Mouse (Mus musculus) embryo, embryonic 11.5 days (tissue): Measurements from ENCODE around the gene Ap5z1.
A peak's percentile ranks its signal among the peaks of the same experiment; 100 is the strongest.

Experiments
- DNase-seq: peaks from one replicate; pipeline ENCODE4 v3.0.0-alpha.2; 2012; ENCODE audit warnings: low read depth, low spot score

Gene Ap5z1

DNA sequence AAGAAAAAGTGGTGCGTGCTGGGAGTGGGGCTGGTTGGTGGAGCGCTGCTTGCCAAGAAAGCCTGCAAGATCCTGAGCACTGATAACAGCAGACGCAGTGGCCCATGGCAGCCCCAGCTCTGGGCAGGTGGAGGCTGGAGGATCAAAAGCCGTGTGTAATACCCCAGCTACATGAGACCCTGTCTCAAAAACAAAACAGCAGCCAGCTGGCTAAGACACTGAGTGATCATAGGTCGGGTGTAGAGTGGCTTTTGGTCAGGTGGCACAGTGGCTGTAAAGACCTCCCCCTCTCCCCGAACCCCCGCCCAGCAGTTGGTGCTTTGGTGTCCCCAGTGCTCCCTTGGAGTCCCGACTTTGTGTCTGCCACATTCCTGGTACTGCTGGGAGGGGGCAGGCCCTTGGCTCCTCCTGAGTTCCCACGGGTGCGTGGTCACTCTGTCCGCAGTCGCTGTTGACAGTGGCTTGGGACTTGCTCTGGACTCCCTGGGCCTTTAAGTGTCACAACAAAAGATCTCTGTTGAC is 23.8 kb upstream of the Ap5z1 start:
- no peak for DNase-seq

DNA sequence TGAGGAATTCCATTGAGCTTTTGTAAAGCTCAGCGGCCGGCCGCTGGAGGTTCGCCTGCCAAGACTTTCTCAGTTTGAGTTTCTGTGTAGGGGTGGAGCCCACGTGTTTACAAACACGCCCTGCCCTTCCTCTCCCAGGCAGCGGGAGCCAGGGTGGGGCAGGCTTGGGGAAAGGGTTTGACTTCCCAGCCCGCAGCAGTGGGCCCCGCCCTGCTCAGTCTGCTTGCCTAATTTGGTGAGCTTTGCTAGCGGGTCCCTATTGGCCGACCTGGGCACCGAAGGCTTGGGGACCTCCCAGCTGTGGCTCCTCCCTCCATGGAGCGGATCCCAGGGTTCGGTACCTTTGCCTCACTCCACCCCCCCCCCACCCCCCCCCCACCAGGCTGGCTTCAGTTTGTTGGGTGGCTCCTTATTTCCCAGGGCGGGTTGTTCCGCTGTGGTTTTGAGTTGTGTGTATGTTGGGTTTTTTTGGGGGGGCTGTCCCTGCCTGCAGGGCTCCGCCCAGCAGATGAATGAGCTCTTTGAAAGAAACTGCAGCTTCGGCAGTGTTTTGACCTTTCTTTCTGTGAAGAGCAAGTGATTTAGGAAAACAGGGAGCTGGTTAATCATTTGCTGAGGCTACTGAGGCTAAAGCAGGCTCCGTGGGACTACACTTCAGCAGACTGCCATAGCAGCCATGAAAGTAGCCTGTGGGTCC is 23.1 kb upstream of the Ap5z1 start:
- peak; percentile 75 for DNase-seq

DNA sequence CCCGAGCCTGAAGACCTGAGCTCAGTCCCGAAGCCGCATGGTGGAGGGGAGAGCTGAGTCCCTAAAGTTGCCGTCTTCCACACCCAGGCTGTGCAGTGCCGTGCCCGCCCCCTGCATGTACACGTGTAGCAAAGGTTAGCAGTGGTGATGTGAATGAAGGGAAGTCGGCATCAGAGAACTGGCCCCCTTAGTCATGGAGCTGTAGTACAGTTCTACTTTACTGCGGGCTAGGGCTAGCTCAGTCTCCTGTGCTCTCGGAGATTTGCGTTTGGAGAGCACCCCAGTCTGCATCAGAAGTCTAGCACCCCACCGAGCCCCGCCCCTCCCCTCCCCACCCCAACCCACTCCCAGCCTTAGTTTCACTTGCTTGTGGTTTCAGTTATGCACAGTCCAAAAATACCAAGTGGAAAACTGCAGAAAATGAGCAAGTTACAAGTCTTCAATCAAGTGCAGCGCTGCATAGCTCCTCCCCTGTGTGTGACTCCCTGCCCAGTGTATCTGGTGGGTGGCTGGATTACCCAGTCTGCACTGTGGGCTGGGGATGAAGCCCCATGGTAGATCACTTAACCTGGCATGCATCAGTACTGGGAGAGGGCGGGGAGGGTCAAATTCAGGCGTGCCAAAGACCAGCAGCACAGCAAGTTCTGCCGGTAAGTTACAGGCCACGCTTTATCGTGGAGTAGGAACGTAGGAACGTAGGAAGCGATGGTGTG is 22.3 kb upstream of the Ap5z1 start:
- no peak for DNase-seq

DNA sequence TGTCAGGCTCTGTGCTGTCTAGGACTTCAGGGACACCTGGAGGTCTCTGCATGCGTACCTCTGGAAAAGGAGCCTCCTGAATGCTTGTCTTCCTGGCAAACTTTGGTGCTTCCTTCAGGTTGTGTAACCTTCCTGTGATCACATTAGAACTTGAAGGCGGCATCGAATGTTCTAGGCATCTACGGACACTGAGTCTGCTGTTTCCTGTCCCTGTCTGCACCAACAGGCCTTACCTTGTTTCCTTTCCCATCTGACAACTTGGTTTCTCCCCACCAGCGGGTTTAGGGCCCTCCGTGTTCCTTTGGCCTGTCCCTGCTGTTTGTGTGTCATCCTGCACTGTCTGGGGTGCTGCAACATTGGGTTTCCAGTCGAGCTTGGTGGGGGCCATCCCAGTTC is 21.7 kb upstream of the Ap5z1 start:
- no peak for DNase-seq

DNA sequence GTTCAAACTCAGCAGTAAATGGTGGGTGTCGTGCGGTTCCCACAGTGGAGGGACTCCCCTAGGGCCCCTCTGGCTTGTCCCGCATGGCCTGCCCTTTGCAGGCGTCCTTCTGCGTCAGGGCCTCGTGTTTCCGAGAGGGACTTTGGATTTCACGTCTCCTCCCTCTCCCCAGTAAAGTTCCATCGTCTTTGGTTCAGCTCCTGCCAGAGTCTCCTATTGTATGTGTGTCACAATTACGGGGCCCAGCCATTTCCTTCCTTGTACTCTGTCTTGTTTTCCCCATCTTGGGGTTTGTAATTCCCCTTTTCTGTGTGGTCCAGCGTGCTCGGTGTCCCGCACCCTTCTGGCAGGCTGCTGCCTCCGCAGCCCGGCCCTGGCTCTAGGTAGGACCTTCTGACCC is 20.2 kb upstream of the Ap5z1 start:
- DNase-seq = no peak

DNA sequence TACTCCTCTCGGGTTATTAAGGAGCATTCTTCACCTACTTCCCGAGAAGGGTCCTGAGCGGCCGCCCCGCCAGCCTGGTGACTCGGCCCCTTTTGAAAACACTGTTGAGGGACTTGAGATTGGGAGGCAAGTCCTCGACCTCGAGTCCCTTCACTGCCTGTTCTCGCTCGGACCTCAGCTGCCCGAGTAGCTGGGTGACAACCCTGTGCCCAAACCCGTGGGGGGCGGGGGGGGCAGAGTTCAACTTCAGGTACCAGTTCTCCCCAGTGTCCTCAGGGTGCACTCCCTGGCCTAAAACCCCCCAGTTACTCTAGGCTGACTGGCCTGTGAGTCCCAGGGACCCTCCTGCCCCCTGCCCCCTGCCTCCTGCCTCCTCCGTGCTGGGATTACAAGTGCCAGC is 19.8 kb upstream of the Ap5z1 start:
- no peak for DNase-seq

DNA sequence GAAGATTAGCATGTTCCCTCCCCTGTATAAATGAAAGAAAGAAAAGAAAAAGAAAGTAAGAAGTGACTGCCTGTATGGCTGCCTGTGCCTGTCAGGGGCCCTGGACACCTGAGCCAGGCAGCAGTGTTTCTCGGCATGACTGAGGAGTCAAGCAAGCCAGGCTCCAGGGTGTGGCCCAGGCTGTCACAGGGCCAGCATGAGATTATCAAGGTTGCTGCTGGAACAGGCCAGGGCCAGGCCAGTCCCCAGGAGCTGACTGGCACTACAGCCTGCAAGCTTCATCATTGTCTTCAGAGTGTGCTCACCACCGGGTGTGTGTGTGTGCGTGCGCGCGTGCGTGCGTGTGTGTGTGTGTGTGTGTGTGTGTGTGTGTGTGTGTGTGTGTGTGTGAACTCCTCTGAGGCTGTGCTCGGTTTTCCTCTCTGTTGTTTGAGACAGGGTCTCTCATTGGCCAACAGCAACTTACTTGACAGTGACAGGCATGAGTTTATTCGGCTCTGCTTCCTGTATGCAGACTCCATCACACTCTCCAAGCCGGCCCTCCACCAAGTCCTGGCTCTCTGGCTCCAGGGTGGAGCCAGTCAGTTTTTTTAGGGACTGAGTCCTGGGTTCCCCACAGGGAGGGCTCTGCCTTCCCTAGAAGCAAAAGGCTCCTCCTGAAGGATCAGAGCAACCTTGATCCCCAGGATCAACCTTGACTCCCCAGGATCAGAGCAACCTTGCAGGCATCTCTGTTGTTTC is 18.8 kb upstream of the Ap5z1 start:
- DNase-seq = no peak

DNA sequence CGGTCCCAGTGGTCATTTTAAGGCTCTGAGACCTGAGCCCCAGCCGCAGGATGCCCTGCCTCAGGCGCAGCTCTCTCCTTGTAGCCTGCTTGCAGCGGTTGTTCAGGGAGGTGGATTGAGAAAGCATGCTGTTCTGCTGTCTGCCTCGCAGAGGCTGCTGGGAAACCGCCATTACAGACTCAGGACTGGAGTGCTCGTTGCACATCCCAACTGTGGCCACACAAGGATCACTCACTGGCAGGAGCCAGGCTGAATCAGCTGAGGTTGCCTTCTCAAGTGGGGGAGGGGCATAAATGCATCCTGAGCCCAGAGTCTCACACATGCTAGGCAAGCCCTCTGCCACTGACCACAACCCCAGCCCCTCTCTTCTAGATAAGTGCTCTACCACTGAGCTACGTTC is 18.0 kb upstream of the Ap5z1 start:
- no peak for DNase-seq

DNA sequence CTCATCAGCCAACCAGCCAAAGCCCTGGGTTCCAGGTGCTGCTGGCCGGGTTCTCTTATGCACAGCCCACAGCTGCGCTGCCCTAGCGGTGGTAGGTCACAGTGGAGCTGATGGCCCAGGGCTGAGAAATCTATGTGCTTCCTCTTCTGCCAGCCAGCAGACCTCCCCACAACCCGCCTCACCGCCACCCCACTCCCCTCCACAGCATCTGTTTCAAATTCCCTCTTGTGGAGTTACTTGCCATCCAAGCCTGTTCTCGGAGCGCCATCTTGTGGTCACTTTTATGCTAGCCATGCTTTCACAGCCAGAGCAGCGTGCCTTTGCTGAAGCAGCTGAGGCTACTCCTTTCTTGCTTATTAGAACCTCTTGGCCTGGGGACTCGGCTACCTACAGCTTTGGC is 15.7 kb upstream of the Ap5z1 start:
- peak; percentile 91 for DNase-seq

DNA sequence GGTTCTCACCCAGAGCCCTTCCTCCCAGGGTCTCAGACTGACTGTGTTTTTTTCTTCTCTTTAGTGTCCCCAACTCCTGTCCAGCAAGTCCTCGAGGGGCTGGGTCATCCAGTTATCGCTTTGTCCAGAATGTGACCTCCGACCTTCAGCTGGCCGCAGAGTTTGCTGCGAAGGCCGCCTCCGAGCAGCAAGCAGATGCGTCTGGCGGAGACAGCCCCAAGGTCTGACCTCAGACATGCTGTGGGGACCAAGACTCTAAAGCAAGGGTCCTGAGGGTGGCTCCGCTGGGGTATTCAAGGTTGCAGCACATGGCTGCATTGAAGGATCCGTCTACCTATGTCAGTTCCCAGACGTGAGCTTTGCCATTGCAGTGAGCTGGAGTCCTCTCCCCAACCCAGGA is 15.1 kb upstream of the Ap5z1 start:
- DNase-seq = no peak

DNA sequence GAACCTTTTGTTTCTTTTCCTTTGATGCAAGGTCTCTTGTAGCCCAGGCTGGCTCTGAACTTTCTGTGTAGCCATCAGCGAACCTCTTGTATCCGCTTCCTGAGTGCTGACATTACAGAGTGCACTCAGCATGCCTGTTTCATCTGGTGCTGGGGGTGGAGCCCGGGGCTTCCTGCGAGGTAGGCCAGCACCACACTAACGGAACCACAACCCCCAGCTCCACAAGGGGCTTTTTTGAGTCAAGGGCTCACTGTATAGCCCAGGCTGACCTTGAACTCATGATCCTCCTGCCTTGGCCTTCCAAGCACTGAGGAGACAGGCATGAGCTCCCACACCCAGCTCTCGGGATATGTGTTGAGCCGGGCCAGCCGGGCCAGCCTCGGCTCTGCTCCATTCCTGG is 12.9 kb upstream of the Ap5z1 start:
- no peak for DNase-seq

DNA sequence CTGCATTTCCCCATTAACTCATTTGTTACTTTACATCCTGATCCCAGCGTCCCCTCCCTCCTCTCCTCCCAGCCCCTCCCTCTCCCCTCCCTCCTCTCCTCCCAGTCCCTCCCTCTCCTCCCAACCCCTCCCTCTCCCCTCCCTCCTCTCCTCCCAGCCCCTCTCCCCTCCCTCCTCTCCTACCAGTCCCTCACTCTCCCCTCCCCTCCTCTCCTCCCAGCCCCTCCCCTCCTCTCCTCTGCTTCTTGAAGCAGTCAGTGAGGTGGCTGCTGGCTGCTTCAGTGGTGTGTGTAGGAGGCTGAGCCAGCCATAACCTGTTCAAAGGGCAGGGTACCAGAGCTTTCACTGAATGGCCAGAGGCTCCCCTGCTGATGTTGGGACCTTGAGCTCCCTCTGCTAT is 12.0 kb upstream of the Ap5z1 start:
- no peak for DNase-seq

DNA sequence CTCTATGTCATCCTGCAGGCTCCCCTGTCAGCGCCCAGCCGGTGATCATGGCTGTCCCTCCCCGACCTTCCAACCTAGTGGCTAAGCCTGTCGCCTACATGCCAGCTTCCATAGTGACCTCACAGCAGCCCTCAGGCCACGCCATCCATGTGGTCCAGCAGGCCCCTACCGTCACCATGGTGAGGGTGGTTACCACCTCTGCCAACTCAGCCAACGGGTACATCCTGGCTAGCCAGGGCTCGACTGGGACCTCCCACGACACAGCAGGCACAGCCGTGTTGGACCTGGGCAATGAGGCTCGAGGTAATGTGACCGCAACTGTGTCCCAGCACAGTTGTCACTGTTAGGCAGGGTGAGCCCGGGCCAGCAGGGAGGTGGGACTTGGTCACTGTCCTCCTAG is 10.0 kb upstream of the Ap5z1 start:
- DNase-seq = no peak

DNA sequence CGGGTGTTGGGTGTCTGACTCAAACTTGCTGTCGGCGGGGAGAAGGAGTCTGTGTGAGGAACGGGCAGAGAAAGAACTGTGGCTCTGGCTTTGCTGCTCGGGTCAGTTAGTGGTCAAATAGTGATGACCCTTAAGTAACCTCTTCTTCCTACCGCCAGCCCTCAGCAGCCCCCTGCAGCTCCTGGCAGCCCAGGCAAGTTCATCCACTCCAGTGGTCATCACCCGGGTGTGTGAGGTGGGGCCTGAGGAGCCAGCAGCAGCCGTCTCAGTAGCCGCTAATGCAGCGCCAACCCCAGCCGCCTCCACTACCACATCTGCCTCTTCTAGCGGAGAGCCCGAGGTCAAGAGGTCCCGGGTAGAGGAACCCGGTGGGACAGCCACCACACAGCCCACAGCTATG is 7.4 kb upstream of the Ap5z1 start:
- no peak for DNase-seq

DNA sequence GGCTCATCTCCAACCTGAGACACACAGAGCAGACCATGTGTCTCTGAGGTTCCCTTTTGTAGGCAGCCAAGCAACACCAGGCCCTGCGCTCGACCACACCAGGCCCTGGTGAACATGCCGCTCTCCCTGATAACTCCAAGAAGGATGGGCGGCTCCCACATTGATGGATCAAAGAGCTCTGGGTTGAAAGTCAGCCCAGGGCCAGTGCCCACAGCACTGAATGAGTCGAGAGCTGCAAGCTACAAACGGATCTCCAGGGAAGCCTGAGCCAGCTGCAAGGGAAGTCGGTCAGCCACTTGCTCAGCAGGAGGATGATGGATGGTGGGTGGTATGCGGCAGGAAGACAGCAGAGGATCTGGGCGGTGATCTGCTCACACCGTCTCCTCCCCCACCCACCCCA is 6.4 kb upstream of the Ap5z1 start:
- no peak for DNase-seq

DNA sequence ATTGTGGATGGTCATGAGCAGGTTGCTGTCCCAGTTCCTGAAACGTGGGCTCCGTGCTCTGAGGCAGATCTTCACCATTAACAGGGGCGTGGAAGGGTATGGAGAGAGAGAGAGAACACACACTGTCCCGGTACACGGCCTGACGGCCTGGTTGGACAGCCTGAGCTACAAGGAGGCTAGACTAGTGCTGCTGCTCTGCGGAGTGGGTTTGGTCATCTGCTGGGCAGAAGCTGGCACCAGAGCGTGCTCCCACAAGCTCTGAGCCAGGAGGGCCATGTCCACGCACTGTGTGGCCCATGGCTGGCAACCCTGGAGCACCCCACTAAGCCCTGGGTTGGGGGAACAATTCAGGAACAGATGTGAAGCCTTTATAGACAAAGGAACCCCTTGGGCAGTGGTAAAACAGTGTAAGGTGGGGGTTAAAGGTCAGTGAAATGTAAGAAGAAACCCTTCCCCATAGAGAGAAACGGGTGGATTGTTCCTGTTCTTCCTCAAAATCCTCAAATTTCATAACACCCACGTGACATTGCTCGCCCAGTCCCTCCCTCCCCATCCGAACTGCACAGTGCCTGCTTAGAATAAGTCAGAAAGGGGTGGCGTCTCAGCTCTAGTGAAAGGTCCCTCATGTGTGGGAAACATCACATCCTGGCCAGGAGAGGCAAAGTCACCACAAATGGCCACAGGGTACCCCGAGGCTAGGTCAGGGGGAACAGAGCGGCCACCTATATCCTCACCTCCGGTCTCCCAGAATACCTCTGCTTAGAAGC is 4.8 kb upstream of the Ap5z1 start:
- DNase-seq = no peak

DNA sequence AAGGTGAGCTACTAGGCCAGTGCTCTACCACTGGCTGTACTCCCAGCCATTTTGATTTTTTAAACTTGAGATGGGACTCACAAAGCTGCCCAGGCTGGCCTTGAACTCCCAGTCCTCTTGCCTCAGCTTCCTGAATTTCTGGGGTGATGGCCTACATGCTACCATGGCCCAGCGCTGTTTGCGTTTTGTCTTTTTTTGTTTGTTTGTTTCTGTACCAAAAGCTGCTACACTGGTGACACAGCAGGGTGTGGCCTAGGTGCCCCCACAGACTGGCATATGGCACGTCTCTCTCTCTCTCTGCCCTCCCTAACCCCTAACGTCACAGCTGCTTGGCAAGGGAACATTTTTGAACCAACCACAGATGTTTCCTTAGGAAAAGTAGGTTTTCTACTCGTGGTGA is 3.9 kb upstream of the Ap5z1 start:
- no peak for DNase-seq

DNA sequence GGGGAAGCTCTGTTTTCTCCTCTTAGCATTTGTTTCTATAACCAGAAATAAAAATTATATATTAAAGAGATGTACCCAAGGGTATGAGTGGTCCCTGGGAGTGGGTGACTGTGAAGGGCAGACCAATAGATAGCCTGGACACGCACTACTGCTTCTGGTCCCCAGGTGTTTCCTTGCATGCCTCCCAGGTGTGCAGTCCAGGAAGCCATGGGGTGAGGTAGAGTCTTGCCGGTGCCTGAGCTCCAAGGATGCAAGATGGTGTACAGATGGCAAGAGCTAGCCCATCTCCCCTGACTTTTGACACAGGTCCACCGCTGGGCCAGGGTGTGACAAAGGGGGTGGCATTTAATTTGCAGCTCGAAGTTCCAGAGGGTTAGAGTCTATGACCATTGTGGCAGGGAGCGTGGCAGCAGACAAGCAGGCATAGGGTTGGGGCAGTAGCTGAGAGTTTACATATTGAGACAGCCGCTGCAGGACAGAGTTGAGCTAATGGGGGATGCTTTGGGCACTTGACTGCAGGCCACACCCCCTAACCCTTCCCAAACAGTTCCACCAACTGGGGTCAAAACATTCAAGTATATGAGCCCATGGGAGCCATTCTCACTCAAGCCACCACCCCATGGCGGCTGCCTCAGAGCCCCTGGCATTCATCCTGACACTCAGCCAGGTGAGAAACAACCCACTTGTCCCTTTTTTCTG is 1.7 kb upstream of the Ap5z1 start:
- DNase-seq = no peak

DNA sequence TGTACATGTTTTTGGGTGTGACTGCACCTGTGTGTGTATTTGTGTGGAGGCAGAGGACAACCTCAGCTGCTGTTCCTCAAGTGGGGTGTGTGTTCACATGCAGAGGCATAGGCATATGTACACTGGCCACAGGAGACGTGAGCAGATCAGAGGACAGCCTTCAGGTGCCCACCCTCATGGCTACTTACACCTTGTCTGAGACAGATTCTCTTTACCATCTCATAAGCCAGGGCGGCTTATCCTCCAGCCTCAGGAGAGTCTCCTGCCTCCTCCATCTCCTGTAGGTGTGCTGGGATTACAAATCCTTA is 1.1 kb upstream of the Ap5z1 start:
- no peak for DNase-seq

DNA sequence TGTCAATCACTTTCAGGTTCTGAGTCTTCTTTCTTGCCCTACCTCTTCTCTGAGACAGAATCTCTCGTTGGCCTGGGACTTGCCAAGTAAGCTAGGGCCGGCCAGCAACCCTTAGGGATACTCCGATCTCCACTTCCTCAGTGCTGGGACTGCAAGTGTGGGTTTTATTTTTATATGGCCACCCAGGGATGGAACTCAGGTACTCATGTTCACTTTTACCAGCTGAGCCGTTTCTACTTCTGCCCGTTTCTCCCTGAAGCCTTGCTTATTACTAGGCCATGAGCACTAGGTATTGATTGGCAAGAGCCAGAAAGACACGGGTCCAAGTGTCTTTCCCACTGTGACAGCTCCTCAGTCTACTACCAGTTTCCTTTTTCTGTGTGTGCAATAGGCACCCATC is 733 bp upstream of the Ap5z1 start:
- DNase-seq = no peak

DNA sequence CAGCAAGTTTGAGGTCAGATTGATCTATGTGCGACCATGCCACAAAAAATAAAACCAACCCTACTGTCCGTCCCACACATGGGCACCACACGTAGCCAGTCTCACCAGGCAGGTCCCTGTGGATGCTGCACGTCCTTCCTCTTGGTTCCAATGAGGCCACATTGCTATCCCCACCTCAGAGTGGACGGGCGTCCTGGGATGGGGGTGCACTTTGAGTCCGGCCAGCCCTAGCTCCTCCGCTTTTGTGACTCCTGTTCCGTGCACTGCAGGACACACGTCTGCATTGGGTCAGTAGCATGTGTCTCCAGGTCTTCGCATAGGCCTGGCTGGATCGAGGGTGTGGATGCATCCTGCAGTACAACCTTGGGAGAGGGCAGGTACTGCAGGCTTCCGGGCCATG is 4.6 kb downstream of the Ap5z1 start:
- DNase-seq = no peak

DNA sequence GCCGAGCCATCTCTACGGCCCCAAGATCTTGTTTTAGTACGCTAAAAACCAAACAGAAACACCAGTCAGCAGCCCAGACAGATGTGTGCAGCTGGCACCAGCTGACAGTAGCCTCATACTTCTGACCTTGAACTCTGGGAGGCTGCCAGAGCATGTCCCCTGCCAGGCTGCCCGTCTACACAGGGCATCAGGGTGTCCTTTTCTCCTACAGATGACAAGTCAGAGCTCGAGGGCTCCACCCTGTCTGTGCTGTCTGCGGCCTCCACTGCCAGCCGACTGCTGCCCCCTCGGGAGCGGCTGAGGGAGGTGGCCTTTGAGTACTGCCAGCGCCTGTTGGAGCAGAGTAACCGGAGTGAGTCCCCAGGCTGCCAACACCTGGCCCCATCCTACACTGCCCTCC is 6.1 kb downstream of the Ap5z1 start:
- DNase-seq = no peak
